Mouse (Mus musculus): ENCODE results near the gene Fam185a. TPM values are rescaled to one million over a fixed set of nuclear protein-coding genes. Genes with fewer than 3 reads are reported as not detected.
A peak's percentile ranks its signal among the peaks of the same experiment; 100 is the strongest.

The Fam185a gene
- polyA plus RNA-seq, 1 experiment from 2014 or later: 5.7 TPM

DNA sequence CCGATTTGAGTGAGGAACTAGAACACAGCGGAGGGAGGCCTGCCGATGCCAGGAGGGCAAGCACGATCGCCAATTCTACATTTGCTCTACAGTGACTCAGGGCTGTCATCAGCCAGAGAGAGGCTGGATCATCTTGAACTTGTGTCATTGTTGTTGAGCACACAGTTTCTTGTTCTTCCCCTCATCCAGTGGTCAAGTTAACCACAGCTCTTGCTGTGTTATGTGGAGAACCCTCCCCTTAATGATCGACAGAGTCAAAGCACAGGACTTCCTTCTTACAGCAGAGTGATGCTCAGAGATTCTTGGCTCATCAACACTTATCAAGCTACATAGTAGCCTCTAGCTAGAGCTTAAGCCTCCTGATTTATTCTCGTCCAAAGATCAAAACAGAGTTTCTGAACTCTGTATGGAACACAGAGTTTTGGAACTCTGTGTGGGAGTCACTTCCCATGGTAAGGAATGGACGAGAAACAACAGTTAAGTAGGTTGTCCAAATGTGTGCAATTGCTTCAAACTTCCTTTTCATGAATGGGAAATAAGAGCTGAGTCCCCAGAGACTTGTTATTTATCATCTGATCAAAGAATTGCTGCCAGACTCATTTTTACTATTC is 104.5 kb downstream of the Fam185a start:
- H3K9me3 ChIP-seq (ENCODE audit: low read depth, low read length): no peaks in the 10 kb centered on the region; the same call in 1 of the 2 replicates
- H3K4me1 ChIP-seq (ENCODE audit: insufficient read depth): 0 out of 2 replicates have a peak, but pooled peaks cover 7% of the 10 kb centered on the region
- TF ChIP-seq CTCF (IDR thresholded peaks at IDR 0.05; ENCODE audit: low read depth): no peak
- no peak overlapping the region for H3K4me3 ChIP-seq (ENCODE audit: low read depth, low read length)
- H3K4me2 ChIP-seq: no peak overlapping the region
- ATAC-seq (ENCODE audit: insufficient read depth) (no peak), DNase-seq (no peak)
- H3K9ac ChIP-seq: no peak overlapping the region
- whole genome bisulfite sequencing: 78% methylated on average over 8 of the region's 8 CpGs
- H3K27me3 ChIP-seq (ENCODE audit: insufficient read depth, low read length): no peaks in the 10 kb centered on the region
- H3K36me3 ChIP-seq (ENCODE audit: insufficient read depth): no peaks in the 10 kb centered on the region
- H3K27ac ChIP-seq (ENCODE audit: low read depth): peak overlapping the region; percentile 90; the same call in 1 of the 2 replicates

Other genes with a start within 250 kb of the Fam185a start
- 2.0 and 2.4 TPM in 2 replicates for gene Gsap, start 238.7 kb upstream of the Fam185a start, polyA plus RNA-seq (2014; fragmentation: Nextera tagmentation; extraction: Ambion mirVana)
- gene Fgl2, start 52.3 kb upstream of the Fam185a start, polyA plus RNA-seq (2014; fragmentation: Nextera tagmentation; extraction: Ambion mirVana): 1.6 and 2.1 TPM in 2 replicates
- 0.09 and 0.18 TPM in 2 replicates for gene Ccdc146, start 281 bp upstream of the Fam185a start, polyA plus RNA-seq (2014; fragmentation: Nextera tagmentation; extraction: Ambion mirVana)
- 39.5 and 45.3 TPM in 2 replicates for gene Lrrc17, start 118.6 kb downstream of the Fam185a start, polyA plus RNA-seq (2014; fragmentation: Nextera tagmentation; extraction: Ambion mirVana)
- gene Fbxl13, start 220.7 kb downstream of the Fam185a start, polyA plus RNA-seq (2014; fragmentation: Nextera tagmentation; extraction: Ambion mirVana): 0.49 and 0.50 TPM in 2 replicates
- 53.6 and 54.4 TPM in 2 replicates for gene Armc10, start 220.9 kb downstream of the Fam185a start, polyA plus RNA-seq (2014; fragmentation: Nextera tagmentation; extraction: Ambion mirVana)

All from lung, embryonic 14.5 days (tissue).